Mouse (Mus musculus): Measurements from ENCODE around the gene B4galt5.

- TF ChIP-seq CTCF (IDR thresholded peaks at IDR 0.05; ENCODE audit: low read depth, low read length), result no peak
- no peak for TF ChIP-seq POLR2A (IDR thresholded peaks at IDR 0.05; ENCODE audit: insufficient read depth, low read length)
- no peak for TF ChIP-seq EP300 (IDR thresholded peaks at IDR 0.05; ENCODE audit: insufficient read depth, low read depth, low read length)
Observed at GRCm38 (mm10) chr2:167305382-167306272, 43.4 kb downstream of the B4galt5 start.

Measured in ES-Bruce4 (cell line).